Mouse (Mus musculus) retina, adult 2 months (tissue): ENCODE data around the gene Gbp3.

Experiments
- DNase-seq: peaks from one replicate; pipeline ENCODE4 v3.0.0-alpha.2; 2012; ENCODE audit warnings: low read depth, low spot score

The Gbp3 gene

GRCm38 (mm10) chr3:142588888-142589287 is 29.1 kb downstream of the Gbp3 start:
- no peak for DNase-seq

GRCm38 (mm10) chr3:142590431-142591067 is 30.7 kb downstream of the Gbp3 start:
- DNase-seq: no peak

- DNase-seq: no peak
Observed at GRCm38 (mm10) chr3:142594547-142594946, 34.7 kb downstream of the Gbp3 start, which contains the start of gene Gbp2b. Gbp2b (plus strand) TSS chr3:142594847.

- DNase-seq: no peak
Observed at GRCm38 (mm10) chr3:142597923-142598322, 38.1 kb downstream of the Gbp3 start.

- DNase-seq: no peak
Observed at GRCm38 (mm10) chr3:142601675-142602074, 41.8 kb downstream of the Gbp3 start.

GRCm38 (mm10) chr3:142618658-142619057 is 58.8 kb downstream of the Gbp3 start:
- no peak for DNase-seq

GRCm38 (mm10) chr3:142619606-142620005 is 59.8 kb downstream of the Gbp3 start:
- DNase-seq: no peak

GRCm38 (mm10) chr3:142620111-142620955 is 60.5 kb downstream of the Gbp3 start, which contains the start of gene Gbp2:
Gbp2 (plus strand) TSS chr3:142620602.
- no peak for DNase-seq

GRCm38 (mm10) chr3:142620956-142621562 is 61.2 kb downstream of the Gbp3 start:
- no peak for DNase-seq
